Mouse (Mus musculus) liver, adult (tissue): Measurements from ENCODE around the gene Adamts17.

Source experiments
- GATA4 ChIP-seq: IDR thresholded peaks from 2 replicates; pipeline ENCODE4 v1.6.1; 2014; ENCODE audit warnings: mild to moderate bottlenecking, low read length; ENCODE audit not compliant: insufficient replicate concordance

The Adamts17 gene

GRCm38 (mm10) chr7:66839463-66840007 lies at the start of gene Adamts17:
Gene Adamts17, plus strand, starts transcription at chr7:66839735.
- TF ChIP-seq GATA4 = no peak

- TF ChIP-seq GATA4 = no peak
These were observed 49.4 kb upstream of the Adamts17 start for GRCm38 (mm10) chr7:66789860-66790748.

- TF ChIP-seq GATA4 = no peak
These were observed 48.5 kb upstream of the Adamts17 start for GRCm38 (mm10) chr7:66791022-66791421.

GRCm38 (mm10) chr7:66796909-66797308 lies 42.6 kb upstream of the Adamts17 start:
- TF ChIP-seq GATA4 = no peak

GRCm38 (mm10) chr7:66797345-66797744 lies 42.2 kb upstream of the Adamts17 start:
- no peak for TF ChIP-seq GATA4

- TF ChIP-seq GATA4 = no peak
These were observed 40.7 kb upstream of the Adamts17 start for GRCm38 (mm10) chr7:66798826-66799225.

GRCm38 (mm10) chr7:66800784-66801183 lies 38.8 kb upstream of the Adamts17 start:
- TF ChIP-seq GATA4 = no peak

GRCm38 (mm10) chr7:66801785-66802184 lies 37.8 kb upstream of the Adamts17 start:
- no peak for TF ChIP-seq GATA4

- TF ChIP-seq GATA4 = no peak
These were observed 35.7 kb upstream of the Adamts17 start for GRCm38 (mm10) chr7:66803798-66804197.

GRCm38 (mm10) chr7:66806801-66807200 lies 32.7 kb upstream of the Adamts17 start:
- no peak for TF ChIP-seq GATA4

- no peak for TF ChIP-seq GATA4
These were observed 29.1 kb upstream of the Adamts17 start for GRCm38 (mm10) chr7:66810436-66810835.

GRCm38 (mm10) chr7:66811294-66811693 lies 28.2 kb upstream of the Adamts17 start:
- no peak for TF ChIP-seq GATA4

GRCm38 (mm10) chr7:66812289-66812688 lies 27.2 kb upstream of the Adamts17 start:
- TF ChIP-seq GATA4 = no peak

GRCm38 (mm10) chr7:66812737-66813136 lies 26.8 kb upstream of the Adamts17 start:
- no peak for TF ChIP-seq GATA4

GRCm38 (mm10) chr7:66813172-66813571 lies 26.4 kb upstream of the Adamts17 start:
- no peak for TF ChIP-seq GATA4

GRCm38 (mm10) chr7:66815526-66815925 lies 24.0 kb upstream of the Adamts17 start:
- TF ChIP-seq GATA4 = no peak

- TF ChIP-seq GATA4 = no peak
These were observed 19.5 kb upstream of the Adamts17 start for GRCm38 (mm10) chr7:66820034-66820433.

- TF ChIP-seq GATA4 = no peak
These were observed 8.7 kb upstream of the Adamts17 start for GRCm38 (mm10) chr7:66830803-66831202.
